Mouse (Mus musculus): ENCODE measurements at regions not wholly inside any gene's neighbourhood (a gene's known extent, or its start where the extent isn't known, plus 50 kb on each side); places are given as distances from the start of the nearest gene placed in this dataset.

GRCm38 (mm10) chr10:19082136-19082535 is 66.7 kb upstream of the Tnfaip3 start:
- TF ChIP-seq GATA1 (IDR thresholded peaks at IDR 0.05; ENCODE audit: borderline replicate concordance, low read length) = no peak
- TF ChIP-seq FLI1 (IDR thresholded peaks at IDR 0.05; ENCODE audit: low read length) = no peak
